Mouse (Mus musculus): ENCODE data around the gene 1190005I06Rik. TPM values are rescaled to one million over a fixed set of nuclear protein-coding genes. Genes with fewer than 3 reads are reported as not detected.
A peak's percentile ranks its signal among the peaks of the same experiment; 100 is the strongest.
"Not testable (repeated sequence)": the region's sequence is repeated elsewhere in the genome, so short reads cannot be mapped to it uniquely, and the experiment has no call there.

The 1190005I06Rik gene
- polyA plus RNA-seq, 1 experiment, result 10.4 TPM

GRCm38 (mm10) chr8:120686051-120686450 is 38.6 kb upstream of the 1190005I06Rik start:
- TF ChIP-seq CTCF (IDR thresholded peaks at IDR 0.05; ENCODE audit: control insufficient read depth, insufficient read depth, insufficient replicate concordance, low read depth, low read length) (no peak), POLR2A (IDR thresholded peaks at IDR 0.05; ENCODE audit: control insufficient read depth, low read depth, low read length) (no peak)
- Histone ChIP-seq H3K36me3 (ENCODE audit: control insufficient read depth, insufficient read depth, low read length) (no peaks in the 10 kb centered on the region), H3K27ac (ENCODE audit: control insufficient read depth, insufficient read depth, low read depth, low read length) (peak overlapping the region; percentile 69; the same call in 1 of the 2 replicates), H3K4me3 (ENCODE audit: control insufficient read depth, low read depth, low read length) (no peak overlapping the region), H3K4me1 (ENCODE audit: control insufficient read depth, insufficient read depth, low read length) (no peaks in the 10 kb centered on the region), H3K27me3 (ENCODE audit: control insufficient read depth, insufficient read depth, low read length) (no peaks in the 10 kb centered on the region)

- H3K27ac ChIP-seq (ENCODE audit: control insufficient read depth, insufficient read depth, low read depth, low read length), result peak overlapping the region; percentile 69
- TF ChIP-seq POLR2A (IDR thresholded peaks at IDR 0.05; ENCODE audit: control insufficient read depth, low read depth, low read length) (no peak), CTCF (IDR thresholded peaks at IDR 0.05; ENCODE audit: control insufficient read depth, insufficient read depth, insufficient replicate concordance, low read depth, low read length) (no peak)
These were observed 38.2 kb upstream of the 1190005I06Rik start for GRCm38 (mm10) chr8:120685591-120685990.

GRCm38 (mm10) chr8:120685097-120685496 is 37.7 kb upstream of the 1190005I06Rik start:
- H3K27ac ChIP-seq (ENCODE audit: control insufficient read depth, insufficient read depth, low read depth, low read length), result no peak overlapping the region
- no peak for TF ChIP-seq CTCF (IDR thresholded peaks at IDR 0.05; ENCODE audit: control insufficient read depth, insufficient read depth, insufficient replicate concordance, low read depth, low read length)
- no peak; the same call in 1 of the 2 replicates for TF ChIP-seq POLR2A (IDR thresholded peaks at IDR 0.05; ENCODE audit: control insufficient read depth, low read depth, low read length)

More at GRCm38 (mm10) chr8:120685591-120685990, 38.2 kb upstream of the 1190005I06Rik start:
- H3K27me3 ChIP-seq (ENCODE audit: control insufficient read depth, insufficient read depth, low read length), result no peaks in the 10 kb centered on the region
- H3K36me3 ChIP-seq (ENCODE audit: control insufficient read depth, insufficient read depth, low read length), result no peaks in the 10 kb centered on the region
- H3K4me3 ChIP-seq (ENCODE audit: control insufficient read depth, low read depth, low read length), result no peak overlapping the region
- H3K4me1 ChIP-seq (ENCODE audit: control insufficient read depth, insufficient read depth, low read length), result no peaks in the 10 kb centered on the region

GRCm38 (mm10) chr8:120684082-120684481 is 36.6 kb upstream of the 1190005I06Rik start:
- Histone ChIP-seq H3K27me3 (ENCODE audit: control insufficient read depth, insufficient read depth, low read length) (no peaks in the 10 kb centered on the region), H3K27ac (ENCODE audit: control insufficient read depth, insufficient read depth, low read depth, low read length) (no peak overlapping the region), H3K36me3 (ENCODE audit: control insufficient read depth, insufficient read depth, low read length) (no peaks in the 10 kb centered on the region), H3K4me3 (ENCODE audit: control insufficient read depth, low read depth, low read length) (no peak overlapping the region), H3K4me1 (ENCODE audit: control insufficient read depth, insufficient read depth, low read length) (no peaks in the 10 kb centered on the region)
- TF ChIP-seq CTCF (IDR thresholded peaks at IDR 0.05; ENCODE audit: control insufficient read depth, insufficient read depth, insufficient replicate concordance, low read depth, low read length), result no peak
- TF ChIP-seq POLR2A (IDR thresholded peaks at IDR 0.05; ENCODE audit: control insufficient read depth, low read depth, low read length), result no peak

More at GRCm38 (mm10) chr8:120685097-120685496, 37.7 kb upstream of the 1190005I06Rik start:
- Histone ChIP-seq H3K36me3 (ENCODE audit: control insufficient read depth, insufficient read depth, low read length) (no peaks in the 10 kb centered on the region), H3K4me3 (ENCODE audit: control insufficient read depth, low read depth, low read length) (no peak overlapping the region), H3K4me1 (ENCODE audit: control insufficient read depth, insufficient read depth, low read length) (no peaks in the 10 kb centered on the region), H3K27me3 (ENCODE audit: control insufficient read depth, insufficient read depth, low read length) (no peaks in the 10 kb centered on the region)

GRCm38 (mm10) chr8:120683602-120684001 is 36.2 kb upstream of the 1190005I06Rik start:
- H3K27ac ChIP-seq (ENCODE audit: control insufficient read depth, insufficient read depth, low read depth, low read length), result no peak overlapping the region
- no peaks in the 10 kb centered on the region for H3K27me3 ChIP-seq (ENCODE audit: control insufficient read depth, insufficient read depth, low read length)
- no peaks in the 10 kb centered on the region for H3K4me1 ChIP-seq (ENCODE audit: control insufficient read depth, insufficient read depth, low read length)
- H3K36me3 ChIP-seq (ENCODE audit: control insufficient read depth, insufficient read depth, low read length), result no peaks in the 10 kb centered on the region
- no peak for TF ChIP-seq POLR2A (IDR thresholded peaks at IDR 0.05; ENCODE audit: control insufficient read depth, low read depth, low read length)
- TF ChIP-seq CTCF (IDR thresholded peaks at IDR 0.05; ENCODE audit: control insufficient read depth, insufficient read depth, insufficient replicate concordance, low read depth, low read length), result peak; percentile 63; the same call in 1 of the 2 replicates
- no peak overlapping the region for H3K4me3 ChIP-seq (ENCODE audit: control insufficient read depth, low read depth, low read length)

- H3K36me3 ChIP-seq (ENCODE audit: control insufficient read depth, insufficient read depth, low read length), result no peaks in the 10 kb centered on the region
- H3K27me3 ChIP-seq (ENCODE audit: control insufficient read depth, insufficient read depth, low read length), result no peaks in the 10 kb centered on the region
- no peak for TF ChIP-seq CTCF (IDR thresholded peaks at IDR 0.05; ENCODE audit: control insufficient read depth, insufficient read depth, insufficient replicate concordance, low read depth, low read length)
- TF ChIP-seq POLR2A (IDR thresholded peaks at IDR 0.05; ENCODE audit: control insufficient read depth, low read depth, low read length), result no peak
- H3K4me1 ChIP-seq (ENCODE audit: control insufficient read depth, insufficient read depth, low read length), result no peaks in the 10 kb centered on the region
- no peak overlapping the region for H3K4me3 ChIP-seq (ENCODE audit: control insufficient read depth, low read depth, low read length)
- H3K27ac ChIP-seq (ENCODE audit: control insufficient read depth, insufficient read depth, low read depth, low read length), result no peak overlapping the region
These were observed 33.7 kb upstream of the 1190005I06Rik start for GRCm38 (mm10) chr8:120681113-120681512.

GRCm38 (mm10) chr8:120680405-120680804 is 33.0 kb upstream of the 1190005I06Rik start:
- H3K27ac ChIP-seq (ENCODE audit: control insufficient read depth, insufficient read depth, low read depth, low read length); H3K4me1 ChIP-seq (ENCODE audit: control insufficient read depth, insufficient read depth, low read length); H3K27me3 ChIP-seq (ENCODE audit: control insufficient read depth, insufficient read depth, low read length); H3K36me3 ChIP-seq (ENCODE audit: control insufficient read depth, insufficient read depth, low read length); H3K4me3 ChIP-seq (ENCODE audit: control insufficient read depth, low read depth, low read length): not testable (repeated sequence)
- TF ChIP-seq CTCF (IDR thresholded peaks at IDR 0.05; ENCODE audit: control insufficient read depth, insufficient read depth, insufficient replicate concordance, low read depth, low read length), result peak; percentile 35; the same call in 1 of the 2 replicates
